Mouse (Mus musculus) layer of hippocampus, adult 11-12 months (tissue): ENCODE measurements at regions not wholly inside any gene's neighbourhood (a gene's known extent, or its start where the extent isn't known, plus 50 kb on each side); places are given as distances from the start of the nearest gene placed in this dataset.
A peak's percentile ranks its signal among the peaks of the same experiment; 100 is the strongest.

Experiments used
- DNase-seq: peaks from one replicate; pipeline ENCODE4 v3.0.0; 2022; ENCODE audit warnings: low spot score

GRCm38 (mm10) chr2:75496606-75497240 is 162.3 kb upstream of the Hnrnpa3 start:
- no peak for DNase-seq

- DNase-seq, result no peak
Measured at GRCm38 (mm10) chr2:75510223-75510622, 148.8 kb upstream of the Hnrnpa3 start.

GRCm38 (mm10) chr2:75512422-75513170 is 146.5 kb upstream of the Hnrnpa3 start:
- DNase-seq, result no peak

- DNase-seq, result no peak
Measured at GRCm38 (mm10) chr2:75514171-75514570, 144.9 kb upstream of the Hnrnpa3 start.

GRCm38 (mm10) chr2:75516223-75516622 is 142.8 kb upstream of the Hnrnpa3 start:
- no peak for DNase-seq

GRCm38 (mm10) chr2:75517096-75517495 is 142.0 kb upstream of the Hnrnpa3 start:
- DNase-seq, result no peak

GRCm38 (mm10) chr2:75518607-75519006 is 140.5 kb upstream of the Hnrnpa3 start:
- DNase-seq, result no peak

GRCm38 (mm10) chr2:75525562-75525961 is 133.5 kb upstream of the Hnrnpa3 start:
- no peak for DNase-seq

GRCm38 (mm10) chr2:75528706-75529105 is 130.4 kb upstream of the Hnrnpa3 start:
- no peak for DNase-seq

- DNase-seq, result no peak
Measured at GRCm38 (mm10) chr2:75538114-75538513, 120.9 kb upstream of the Hnrnpa3 start.

GRCm38 (mm10) chr2:75539726-75540125 is 119.3 kb upstream of the Hnrnpa3 start:
- no peak for DNase-seq

- DNase-seq, result no peak
Measured at GRCm38 (mm10) chr2:75542331-75542730, 116.7 kb upstream of the Hnrnpa3 start.

GRCm38 (mm10) chr2:75542781-75543180 is 116.3 kb upstream of the Hnrnpa3 start:
- peak; percentile 17 for DNase-seq

- DNase-seq, result no peak
Measured at GRCm38 (mm10) chr2:75545971-75546370, 113.1 kb upstream of the Hnrnpa3 start.

GRCm38 (mm10) chr2:75555676-75556075 is 103.4 kb upstream of the Hnrnpa3 start:
- DNase-seq, result no peak

- DNase-seq, result no peak
Measured at GRCm38 (mm10) chr2:75556744-75557143, 102.3 kb upstream of the Hnrnpa3 start.

GRCm38 (mm10) chr2:75557392-75557791 is 101.7 kb upstream of the Hnrnpa3 start:
- no peak for DNase-seq

- no peak for DNase-seq
Measured at GRCm38 (mm10) chr2:75559920-75560319, 99.1 kb upstream of the Hnrnpa3 start.

- DNase-seq, result no peak
Measured at GRCm38 (mm10) chr2:75563253-75563913, 95.7 kb upstream of the Hnrnpa3 start.

GRCm38 (mm10) chr2:75564809-75565208 is 94.3 kb upstream of the Hnrnpa3 start:
- no peak for DNase-seq

GRCm38 (mm10) chr2:75567131-75567530 is 91.9 kb upstream of the Hnrnpa3 start:
- DNase-seq, result no peak

GRCm38 (mm10) chr2:75569756-75570155 is 89.3 kb upstream of the Hnrnpa3 start:
- no peak for DNase-seq

- DNase-seq, result no peak
Measured at GRCm38 (mm10) chr2:75570246-75570645, 88.8 kb upstream of the Hnrnpa3 start.
